Mouse (Mus musculus) forebrain, embryonic 14.5 days (tissue): ENCODE results near the gene Defa26. TPM values are rescaled to one million over a fixed set of nuclear protein-coding genes. Genes with fewer than 3 reads are reported as not detected.
"Not testable (repeated sequence)": the region's sequence is repeated elsewhere in the genome, so short reads cannot be mapped to it uniquely, and the experiment has no call there.

Experiments used
- ATAC-seq: fragments of 200-750 bp; cut with Nextera tagmentation; 2 replicates; pipeline ENCODE4 v1.8.0; 2017; ENCODE audit warnings: mild to moderate bottlenecking, moderate library complexity
- DNase-seq: peaks from one replicate; pipeline ENCODE4 v3.0.0-alpha.2; 2015; ENCODE audit warnings: low spot score
- H3K27ac ChIP-seq: fragments of 300-500 bp; sonication (generic); 2 replicates; pipeline ENCODE4 v1.5.1; 2014; ENCODE audit warnings: low read depth, mild to moderate bottlenecking, control low read depth, low read length, moderate library complexity
- H3K27me3 ChIP-seq: fragments of 300-500 bp; sonication (generic); replicated peaks from 2 replicates; pipeline ENCODE4 v1.6.1; 2014; ENCODE audit warnings: low read length, control low read depth, mixed read lengths; ENCODE audit not compliant: control insufficient read depth, insufficient read depth
- H3K36me3 ChIP-seq: fragments of 300-500 bp; sonication (generic); 2 replicates; pipeline ENCODE4 v1.6.1; 2014; ENCODE audit warnings: low read length, control low read depth; ENCODE audit not compliant: control insufficient read depth, insufficient read depth
- H3K4me1 ChIP-seq: fragments of 300-500 bp; sonication (generic); 2 replicates; pipeline ENCODE4 v1.6.1; 2014; ENCODE audit warnings: antibody characterized with exemption, low read length, control low read depth; ENCODE audit not compliant: control insufficient read depth, insufficient read depth
- H3K4me2 ChIP-seq: fragments of 300-500 bp; sonication (generic); 2 replicates; pipeline ENCODE4 v1.6.1; 2014; ENCODE audit warnings: mild to moderate bottlenecking, control low read depth, low read length
- H3K4me3 ChIP-seq: fragments of 300-500 bp; sonication (generic); 2 replicates; pipeline ENCODE4 v1.5.1; 2014; ENCODE audit warnings: low read depth, low read length, control low read depth
- H3K9ac ChIP-seq: fragments of 300-500 bp; sonication (generic); 2 replicates; pipeline ENCODE4 v1.6.1; 2014; ENCODE audit warnings: mild to moderate bottlenecking, low read length, control low read depth, moderate library complexity
- H3K9me3 ChIP-seq: fragments of 300-500 bp; sonication (generic); replicated peaks from 2 replicates; pipeline ENCODE4 v1.6.1; 2016; ENCODE audit warnings: low read length, control low read depth, mixed read lengths; ENCODE audit not compliant: control insufficient read depth
- WGBS: fragments of 180-500 bp; shearing (Covaris S2); extraction: QIAGEN DNeasy Blood & Tissue Kit; methylation state at CpG from one replicate; pipeline ENCODE4 v1.1.7; 2014; 5-methylcytosine and 5-hydroxymethylcytosine counted together
- polyA plus RNA-seq: library from polyadenylated mRNA; unstranded; fragments of >200 nt; fragmentation: Nextera tagmentation; extraction: Ambion mirVana; gene quantifications from 2 replicates; pipeline ENCODE4 v1.2.1, GENCODE M21; 2014

Gene Defa26
- polyA plus RNA-seq = not detected in 2 replicates

DNA sequence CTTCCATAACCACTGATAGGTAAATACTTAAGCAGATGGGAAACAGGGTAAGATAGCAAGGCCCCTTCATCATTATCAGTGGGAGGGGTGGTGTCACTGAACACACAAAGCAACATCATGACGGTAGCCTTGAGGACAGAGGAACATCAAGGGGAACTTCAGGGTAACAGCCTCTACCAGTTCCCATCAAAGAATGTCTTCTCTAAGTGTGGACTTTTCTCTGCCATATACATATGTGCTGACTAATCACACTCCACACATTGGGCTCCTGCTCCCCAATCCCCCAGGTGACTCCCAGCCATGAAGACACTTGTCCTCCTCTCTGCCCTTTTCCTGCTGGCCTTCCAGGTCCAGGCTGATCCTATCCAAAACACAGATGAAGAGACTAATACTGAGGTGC, at the start of gene Defa26:
TSS of gene Defa26 (plus strand) at position 301 of the 400 bp plus-strand sequence.
- not testable (repeated sequence) for H3K9ac ChIP-seq, H3K4me2 ChIP-seq, H3K9me3 ChIP-seq, H3K36me3 ChIP-seq, H3K4me1 ChIP-seq, H3K27ac ChIP-seq, H3K27me3 ChIP-seq, DNase-seq, H3K4me3 ChIP-seq, ATAC-seq
- no CpG with 5 or more reads among the region's 1 CpGs for WGBS

DNA sequence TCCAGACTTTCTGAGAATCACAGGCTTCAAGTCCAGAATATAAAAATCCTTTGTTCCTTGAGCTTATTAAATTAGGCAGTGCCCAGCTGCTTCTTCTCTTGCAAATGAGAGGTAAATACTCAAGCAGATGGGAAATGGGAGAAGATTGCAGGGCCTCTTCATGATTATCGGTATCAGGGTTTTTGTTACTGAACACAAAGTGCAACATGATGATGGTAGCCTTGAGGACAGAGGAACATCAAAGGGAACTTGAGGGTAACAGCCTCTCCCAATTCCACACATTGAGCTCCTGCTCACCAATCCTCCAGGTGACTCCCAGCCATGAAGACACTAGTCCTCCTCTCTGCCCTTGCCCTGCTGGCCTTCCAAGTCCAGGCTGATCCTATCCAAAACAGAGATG, 35.3 kb upstream of the Defa26 start, which contains the start of gene Defa28:
TSS of gene Defa28 (plus strand) at position 301 of the 400 bp plus-strand sequence.
- not testable (repeated sequence) for H3K9me3 ChIP-seq

DNA sequence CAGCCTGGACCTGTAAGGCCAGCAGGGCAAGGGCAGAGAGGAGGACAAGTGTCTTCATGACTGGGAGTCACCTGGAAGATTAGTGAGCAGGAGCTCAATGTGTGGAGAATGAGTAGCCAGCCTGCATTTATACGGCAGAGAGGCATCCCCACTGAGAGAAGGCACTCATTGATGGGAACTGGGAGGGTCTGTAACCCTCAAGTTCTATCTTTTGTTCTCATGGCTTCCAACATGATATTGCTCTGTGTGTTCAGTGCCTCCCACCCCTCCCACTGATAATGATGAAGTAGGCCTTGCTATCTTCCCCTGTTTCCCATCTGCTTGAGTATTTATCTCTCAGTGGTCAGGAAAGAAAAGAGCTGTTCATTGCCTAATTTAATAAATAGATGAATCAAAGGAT, 23.6 kb upstream of the Defa26 start, which contains the start of gene Gm7861:
TSS of gene Gm7861 (minus strand) at position 101 of the 400 bp plus-strand sequence.
- DNase-seq, ATAC-seq, H3K27me3 ChIP-seq, H3K4me2 ChIP-seq, H3K9me3 ChIP-seq, H3K27ac ChIP-seq, H3K4me1 ChIP-seq, H3K36me3 ChIP-seq, H3K4me3 ChIP-seq, H3K9ac ChIP-seq: not testable (repeated sequence)
- no CpG with 5 or more reads among the region's 1 CpGs for WGBS

More for the DNA sequence above, 35.3 kb upstream of the Defa26 start, which contains the start of gene Defa28:
- H3K4me1 ChIP-seq, H3K4me2 ChIP-seq, H3K4me3 ChIP-seq, H3K36me3 ChIP-seq, H3K9ac ChIP-seq, H3K27me3 ChIP-seq, DNase-seq, ATAC-seq, H3K27ac ChIP-seq: not testable (repeated sequence)
- WGBS = no CpG with 5 or more reads among the region's 1 CpGs

DNA sequence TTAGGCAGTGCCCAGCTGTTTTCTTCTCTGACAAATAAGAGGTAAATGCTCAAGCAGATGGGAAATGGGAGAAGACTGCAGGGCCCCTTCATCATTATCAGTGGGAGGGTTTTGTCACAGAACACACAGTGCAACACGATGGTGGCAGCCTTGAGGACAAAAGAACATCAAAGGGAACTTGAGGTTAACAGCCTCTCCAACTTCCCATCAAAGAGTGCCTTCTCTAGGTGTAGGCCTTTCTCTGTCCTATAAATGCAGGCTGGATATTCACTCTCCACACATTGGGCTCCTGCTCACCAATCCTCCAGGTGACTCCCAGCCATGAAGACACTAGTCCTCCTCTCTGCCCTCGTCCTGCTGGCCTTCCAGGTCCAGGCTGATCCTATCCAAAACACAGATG, 37.5 kb downstream of the Defa26 start, which contains the start of gene Defa17:
TSS of gene Defa17 (plus strand) at position 301 of the 400 bp plus-strand sequence.
- not testable (repeated sequence) for H3K27me3 ChIP-seq, H3K9ac ChIP-seq, H3K4me1 ChIP-seq, H3K4me2 ChIP-seq, H3K36me3 ChIP-seq, ATAC-seq, H3K4me3 ChIP-seq, H3K9me3 ChIP-seq, H3K27ac ChIP-seq, DNase-seq
- WGBS = no CpG with 5 or more reads among the region's 2 CpGs

DNA sequence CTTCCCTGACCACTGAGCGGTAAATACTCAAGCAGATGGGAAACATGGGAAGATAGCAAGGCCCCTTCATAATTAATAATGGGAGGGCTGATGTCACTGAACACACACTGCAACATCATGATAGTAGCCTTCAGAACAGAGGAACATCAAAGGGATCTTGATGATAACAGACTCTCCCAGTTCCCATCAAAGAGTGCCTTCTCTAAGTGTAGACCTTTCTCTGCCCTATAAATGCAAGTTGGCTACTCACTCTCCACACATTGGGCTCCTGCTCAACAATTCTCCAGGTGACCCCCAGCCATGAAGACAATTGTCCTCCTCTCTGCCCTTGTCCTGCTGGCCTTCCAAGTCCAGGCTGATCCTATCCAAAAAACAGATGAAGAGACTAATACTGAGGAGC, 47.5 kb downstream of the Defa26 start, which contains the start of gene Defa34:
TSS of gene Defa34 (plus strand) at position 301 of the 400 bp plus-strand sequence.
- H3K4me1 ChIP-seq, H3K27ac ChIP-seq, H3K4me2 ChIP-seq, H3K27me3 ChIP-seq, ATAC-seq, H3K36me3 ChIP-seq, H3K9me3 ChIP-seq, H3K4me3 ChIP-seq, H3K9ac ChIP-seq, DNase-seq: not testable (repeated sequence)
- 100% methylated on average over 1 of the region's 1 CpGs for WGBS

Other genes starting within 250 kb of the Defa26 start
- gene Defa2, start 239.7 kb upstream of the Defa26 start, polyA plus RNA-seq = not detected in 2 replicates
- gene Defa33, start 226.4 kb upstream of the Defa26 start, polyA plus RNA-seq = not detected in 2 replicates
- not detected in 2 replicates for gene Defa36, start 190.8 kb upstream of the Defa26 start, polyA plus RNA-seq
- not detected in 2 replicates for gene Gm7849, start 161.6 kb upstream of the Defa26 start, polyA plus RNA-seq
- gene Defa20, start 108.9 kb upstream of the Defa26 start, polyA plus RNA-seq = not detected in 2 replicates
- not detected in 2 replicates for gene Defa32, start 89.2 kb upstream of the Defa26 start, polyA plus RNA-seq
- gene Defa37, start 52.8 kb upstream of the Defa26 start, polyA plus RNA-seq = not detected in 2 replicates
- gene Defa28, start 35.2 kb upstream of the Defa26 start, polyA plus RNA-seq = not detected in 2 replicates
- not detected in 2 replicates for gene Gm7861, start 23.7 kb upstream of the Defa26 start, polyA plus RNA-seq
- gene Defa17, start 37.6 kb downstream of the Defa26 start, polyA plus RNA-seq = not detected in 2 replicates
- not detected in 2 replicates for gene Defa34, start 47.6 kb downstream of the Defa26 start, polyA plus RNA-seq
- not detected in 2 replicates for gene AY761184, start 85.5 kb downstream of the Defa26 start, polyA plus RNA-seq
- gene Defa24, start 116.3 kb downstream of the Defa26 start, polyA plus RNA-seq = not detected in 2 replicates
- gene Defb50, start 205.4 kb downstream of the Defa26 start, polyA plus RNA-seq = not detected in 2 replicates
- not detected in 2 replicates for gene Defb2, start 221.7 kb downstream of the Defa26 start, polyA plus RNA-seq
- gene Defb10, start 240.7 kb downstream of the Defa26 start, polyA plus RNA-seq = not detected in 2 replicates